Mouse (Mus musculus) cerebellum, adult 2 months (tissue): Measurements from ENCODE around the gene Spock1.

Experiments
- CTCF ChIP-seq: fragments of 200-500 bp; IDR thresholded peaks from 2 replicates; pipeline ENCODE4 v1.5.1; 2011; ENCODE audit warnings: low read depth, mild to moderate bottlenecking, control low read depth, low read length, moderate library complexity, borderline replicate concordance; ENCODE audit not compliant: insufficient read depth
- POLR2A ChIP-seq: fragments of 200-500 bp; IDR thresholded peaks from 2 replicates; pipeline ENCODE4 v1.6.1; 2011; ENCODE audit warnings: low read length, control low read depth, borderline replicate concordance; ENCODE audit not compliant: insufficient read depth

DNA sequence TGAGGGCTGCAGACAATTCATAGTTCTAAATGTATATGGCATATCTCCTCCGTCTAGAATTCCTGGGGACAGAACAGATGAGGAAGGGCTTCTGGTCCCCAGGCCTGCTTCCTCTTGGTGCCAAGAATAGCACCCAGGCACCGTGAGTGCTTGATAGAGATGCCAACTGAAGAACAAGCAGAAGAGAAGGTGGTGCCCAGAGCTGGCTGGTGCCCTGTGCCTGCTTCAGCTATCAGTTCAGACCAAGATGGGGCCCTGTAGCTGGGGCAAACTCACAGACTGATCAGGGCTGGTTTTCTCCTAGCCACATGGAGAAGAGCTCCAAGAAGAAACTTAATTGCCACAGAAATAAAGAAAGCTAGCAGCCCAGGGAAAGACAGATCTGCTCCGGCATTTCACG lies 385.8 kb downstream of the Spock1 start:
- TF ChIP-seq CTCF = no peak
- TF ChIP-seq POLR2A = no peak
